In genomic region chr3:98036161-98036560, GRCm38 (mm10) we compare ENCODE assay signal across 10 mouse cellular contexts. TPM values are rescaled to one million over a fixed set of nuclear protein-coding genes. Genes with fewer than 3 reads are reported as not detected.
DNase-seq lines count a peak whose midpoint lies in the region; ATAC-seq lines count a peak whose summit lies in the region.
"Had no signal": no experiment of that assay in that cellular context is flagged by ENCODE, and none has a peak within 500 bp of the region (broad histone marks: within the 10 kb centered on the region; RNA-seq: fewer than 3 reads in every experiment).

No protein-coding gene starts in this region.

- no peak overlapping the region for H3K4me2 ChIP-seq in hindbrain, embryonic 14.5 days (replicated peaks)
- no peak overlapping the region for H3K4me2 ChIP-seq in midbrain, embryonic 16.5 days (ENCODE audit: low read length)
- no peak overlapping the region for H3K4me2 ChIP-seq in hindbrain, embryonic 16.5 days (ENCODE audit: low read length)
- H3K4me2 ChIP-seq in neural tube, embryonic 15.5 days = no peak overlapping the region

- no peak overlapping the region for H3K9ac ChIP-seq in hindbrain, embryonic 14.5 days
- H3K9ac ChIP-seq in midbrain, embryonic 16.5 days (ENCODE audit: low read depth, low read length) = no peak overlapping the region
- H3K9ac ChIP-seq in hindbrain, embryonic 16.5 days (ENCODE audit: low read depth, low read length) = 0 out of 2 replicates have a peak overlapping the region, but pooled peaks have one; percentile 4
- H3K9ac ChIP-seq in neural tube, embryonic 15.5 days (replicated peaks) = no peak overlapping the region

- no peak for DNase-seq in hindbrain, embryonic 14.5 days (ENCODE audit: low spot score)
- DNase-seq in hindbrain, embryonic 10.5 days (ENCODE audit: low spot score) = no peak
- DNase-seq in midbrain, embryonic 10.5 days (ENCODE audit: low spot score) = no peak
- DNase-seq in frontal cortex, postnatal 14 days (ENCODE audit: low spot score in 2 of 2) = no peak
- no peak for DNase-seq in gastrocnemius, postnatal 14 days
- DNase-seq: adrenal gland, postnatal 14 days; layer of hippocampus, postnatal 36 days had no signal

- peak overlapping the region; percentile 70; the same call in 1 of the 2 replicates for H3K27ac ChIP-seq in hindbrain, embryonic 14.5 days
- no peak overlapping the region for H3K27ac ChIP-seq in hindbrain, embryonic 10.5 days
- H3K27ac ChIP-seq in midbrain, embryonic 10.5 days (replicated peaks) = peak overlapping the region; percentile 59
- no peak overlapping the region for H3K27ac ChIP-seq in midbrain, embryonic 16.5 days (ENCODE audit: low read length)
- H3K27ac ChIP-seq in hindbrain, embryonic 16.5 days (ENCODE audit: low read depth, low read length) = no peak overlapping the region
- peak overlapping the region; percentile 24; the same call in 1 of the 2 replicates for H3K27ac ChIP-seq in neural tube, embryonic 15.5 days (replicated peaks)

- intact Hi-C loops in gastrocnemius, postnatal 14 days (cut with DNase I; ENCODE audit: low total_unique reads) = no loop called here

- H3K4me1 ChIP-seq in hindbrain, embryonic 14.5 days (replicated peaks; ENCODE audit: control insufficient read depth, insufficient read depth, low read length) = peaks cover 43% of the 10 kb centered on the region
- peaks cover 71% of the 10 kb centered on the region for H3K4me1 ChIP-seq in hindbrain, embryonic 10.5 days (replicated peaks)
- peaks cover 82% of the 10 kb centered on the region for H3K4me1 ChIP-seq in midbrain, embryonic 10.5 days
- peaks cover 17% of the 10 kb centered on the region for H3K4me1 ChIP-seq in midbrain, embryonic 16.5 days (ENCODE audit: control insufficient read depth, insufficient read depth, low read length)
- H3K4me1 ChIP-seq in hindbrain, embryonic 16.5 days (ENCODE audit: control insufficient read depth, insufficient read depth, low read depth, low read length) = peaks cover 26% of the 10 kb centered on the region
- H3K4me1 ChIP-seq in neural tube, embryonic 15.5 days = peaks cover 62% of the 10 kb centered on the region

- no peak for ATAC-seq in hindbrain, embryonic 14.5 days (ENCODE audit: low FRiP score)
- ATAC-seq in midbrain, embryonic 16.5 days = no peak
- no peak for ATAC-seq in hindbrain, embryonic 16.5 days
- no peak for ATAC-seq in neural tube, embryonic 15.5 days (ENCODE audit: low FRiP score)

- no peaks in the 10 kb centered on the region for H3K36me3 ChIP-seq in hindbrain, embryonic 14.5 days (replicated peaks; ENCODE audit: control insufficient read depth, insufficient read depth)
- H3K36me3 ChIP-seq in hindbrain, embryonic 10.5 days = 0 out of 2 replicates have a peak, but pooled peaks cover 7% of the 10 kb centered on the region
- H3K36me3 ChIP-seq in midbrain, embryonic 10.5 days = peaks cover 8% of the 10 kb centered on the region; the same call in 1 of the 2 replicates
- H3K36me3 ChIP-seq in midbrain, embryonic 16.5 days (ENCODE audit: control insufficient read depth, insufficient read depth, low read length) = no peaks in the 10 kb centered on the region
- H3K36me3 ChIP-seq in hindbrain, embryonic 16.5 days (ENCODE audit: control insufficient read depth, insufficient read depth, low read length) = no peaks in the 10 kb centered on the region
- no peaks in the 10 kb centered on the region for H3K36me3 ChIP-seq in neural tube, embryonic 15.5 days

- H3K9me3 ChIP-seq in hindbrain, embryonic 14.5 days (ENCODE audit: control insufficient read depth, low read length) = no peaks in the 10 kb centered on the region
- no peaks in the 10 kb centered on the region for H3K9me3 ChIP-seq in hindbrain, embryonic 10.5 days
- no peaks in the 10 kb centered on the region for H3K9me3 ChIP-seq in midbrain, embryonic 10.5 days (replicated peaks)
- no peaks in the 10 kb centered on the region for H3K9me3 ChIP-seq in midbrain, embryonic 16.5 days (replicated peaks; ENCODE audit: control insufficient read depth, low read length, poor library complexity, severe bottlenecking)
- H3K9me3 ChIP-seq in hindbrain, embryonic 16.5 days (ENCODE audit: control insufficient read depth, low read length) = no peaks in the 10 kb centered on the region
- H3K9me3 ChIP-seq in neural tube, embryonic 15.5 days (replicated peaks) = no peaks in the 10 kb centered on the region

- 76% methylated on average over 6 of the region's 6 CpGs for WGBS in hindbrain, embryonic 14.5 days
- 70% methylated on average over 6 of the region's 6 CpGs for WGBS in hindbrain, embryonic 10.5 days
- WGBS in midbrain, embryonic 10.5 days = 61% methylated on average over 6 of the region's 6 CpGs
- WGBS in midbrain, embryonic 16.5 days = 58% methylated on average over 6 of the region's 6 CpGs
- 76% methylated on average over 6 of the region's 6 CpGs for WGBS in hindbrain, embryonic 16.5 days
- WGBS in neural tube, embryonic 15.5 days = 66% methylated on average over 6 of the region's 6 CpGs

- no peak overlapping the region for H3K4me3 ChIP-seq in hindbrain, embryonic 14.5 days (replicated peaks; ENCODE audit: low read length)
- H3K4me3 ChIP-seq in hindbrain, embryonic 10.5 days = no peak overlapping the region
- H3K4me3 ChIP-seq in midbrain, embryonic 10.5 days = no peak overlapping the region
- H3K4me3 ChIP-seq in midbrain, embryonic 16.5 days (ENCODE audit: low read depth, low read length) = no peak overlapping the region
- H3K4me3 ChIP-seq in hindbrain, embryonic 16.5 days (ENCODE audit: low read length) = no peak overlapping the region
- H3K4me3 ChIP-seq in neural tube, embryonic 15.5 days (replicated peaks) = no peak overlapping the region

- H3K27me3 ChIP-seq in hindbrain, embryonic 14.5 days (ENCODE audit: control insufficient read depth, insufficient read depth, low read length) = no peaks in the 10 kb centered on the region
- H3K27me3 ChIP-seq in hindbrain, embryonic 10.5 days (ENCODE audit: insufficient read depth, poor library complexity, severe bottlenecking) = no peaks in the 10 kb centered on the region
- no peaks in the 10 kb centered on the region for H3K27me3 ChIP-seq in midbrain, embryonic 10.5 days (ENCODE audit: low read depth, poor library complexity, severe bottlenecking)
- no peaks in the 10 kb centered on the region for H3K27me3 ChIP-seq in midbrain, embryonic 16.5 days (ENCODE audit: control insufficient read depth, insufficient read depth, low read depth, low read length)
- H3K27me3 ChIP-seq in hindbrain, embryonic 16.5 days (replicated peaks; ENCODE audit: control insufficient read depth, insufficient read depth, low read length) = no peaks in the 10 kb centered on the region
- H3K27me3 ChIP-seq in neural tube, embryonic 15.5 days (replicated peaks) = no peaks in the 10 kb centered on the region

RNA-seq across cellular contexts. Expression of gene Notch2, which starts 22.8 kb away (rescaled TPM):
- 14.8 and 15.2 TPM in 2 replicates for polyA plus RNA-seq in hindbrain, embryonic 14.5 days (2014; fragmentation: Nextera tagmentation; extraction: Ambion mirVana)
- polyA plus RNA-seq in hindbrain, embryonic 10.5 days (2016; fragmentation: Nextera tagmentation; extraction: Ambion mirVana) = 15.6 and 18.0 TPM in 2 replicates
- polyA plus RNA-seq in midbrain, embryonic 10.5 days (2016; fragmentation: Nextera tagmentation; extraction: Ambion mirVana) = 16.1 and 16.6 TPM in 2 replicates
- 6.6 and 7.0 TPM in 2 replicates for polyA plus RNA-seq in midbrain, embryonic 16.5 days (2015; fragmentation: Nextera tagmentation; extraction: Ambion mirVana)
- polyA plus RNA-seq in hindbrain, embryonic 16.5 days (2015; fragmentation: Nextera tagmentation; extraction: Ambion mirVana) = 7.6 and 12.1 TPM in 2 replicates
- 9.0 and 11.3 TPM in 2 replicates for polyA plus RNA-seq in neural tube, embryonic 15.5 days (2015; fragmentation: Nextera tagmentation; extraction: Ambion mirVana)
- 10 to 100 TPM; 19.0 to 21.1 TPM for total RNA-seq in gastrocnemius, postnatal 14 days (2021)

Comparison
In these comparisons a context has a peak if more than half of its experiments do, and no peak if none do; other contexts are left out.
1. H3K27ac ChIP-seq: peak in hindbrain, embryonic 14.5 days (single experiment), midbrain, embryonic 10.5 days (single experiment) and neural tube, embryonic 15.5 days (single experiment); none in hindbrain, embryonic 10.5 days (single experiment), midbrain, embryonic 16.5 days (single experiment) and hindbrain, embryonic 16.5 days (single experiment).